Mouse (Mus musculus) myocyte (in vitro differentiated cells): ENCODE measurements around the gene Pih1d1.

ENCODE experiments used
- MYOG ChIP-seq, 3 experiments: IDR thresholded peaks; one replicate each; pipeline ENCODE4 v1.6.1; 2011; ENCODE audit warnings: control low read depth in 2 of 3, low read depth in 2 of 3, mild to moderate bottlenecking in 2 of 3; ENCODE audit not compliant: insufficient read length in 2 of 3, control insufficient read depth in 1 of 3, insufficient read depth in 1 of 3
- USF1 ChIP-seq: IDR thresholded peaks from one replicate; pipeline ENCODE4 v1.6.1; 2011; ENCODE audit warnings: low read depth, mild to moderate bottlenecking, control low read depth, moderate library complexity

DNA sequence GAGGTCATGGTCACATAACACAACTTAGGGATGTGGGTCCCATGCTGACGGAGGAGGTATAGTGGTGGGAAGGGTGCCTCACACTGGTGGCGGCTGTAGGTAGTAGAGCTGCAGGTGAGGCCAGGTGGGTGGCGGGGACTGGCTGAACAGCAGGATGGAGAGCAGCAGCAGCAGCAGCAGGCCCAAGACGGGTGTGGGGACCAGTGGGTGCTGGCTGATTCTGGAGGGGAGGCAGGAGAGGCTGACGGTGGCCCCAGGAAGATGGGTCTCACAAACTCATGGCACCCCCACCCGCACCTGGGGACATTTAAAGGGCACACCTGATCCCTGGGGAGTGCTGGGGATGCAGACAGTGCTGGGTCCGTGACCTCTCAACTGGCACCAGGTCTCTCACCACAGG, 29.6 kb downstream of the Pih1d1 start:
- no peak for TF ChIP-seq MYOG (IDR thresholded peaks at IDR 0.05; ENCODE audit: control insufficient read depth in 1 of 3, insufficient read depth in 1 of 3, insufficient read length in 2 of 3, low read depth in 2 of 3)
- no peak for TF ChIP-seq USF1
